ENCODE assay signal across 9 mouse cellular contexts in the genomic region with DNA sequence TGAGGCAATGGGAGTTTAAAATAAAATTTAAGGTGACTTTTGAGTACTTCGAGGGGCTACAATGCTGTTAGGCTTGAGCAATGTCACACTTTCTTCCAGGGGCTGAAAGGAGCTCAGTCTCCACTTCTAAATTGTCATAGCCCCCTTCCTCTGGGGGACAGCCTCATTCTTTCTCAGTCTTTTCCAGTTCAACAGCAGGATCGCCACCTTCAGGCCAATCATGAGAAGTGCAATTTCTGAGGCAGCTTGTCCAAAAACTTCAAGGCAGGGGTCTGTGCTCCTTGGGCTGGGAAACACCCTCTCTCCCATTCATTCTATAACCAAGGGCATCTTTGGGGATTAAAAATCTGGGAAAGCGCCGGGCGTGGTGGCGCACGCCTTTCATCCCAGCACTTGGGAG. TPM values are rescaled to one million over a fixed set of nuclear protein-coding genes. Genes with fewer than 3 reads are reported as not detected.
DNase-seq lines count a peak whose midpoint lies in the region; ATAC-seq lines count a peak whose summit lies in the region.
"Had no signal": no experiment of that assay in that cellular context is flagged by ENCODE, and none has a peak within 500 bp of the region (broad histone marks: within the 10 kb centered on the region; RNA-seq: fewer than 3 reads in every experiment).

No protein-coding gene starts in this region.

- no peak overlapping the region for H3K4me2 ChIP-seq in kidney, embryonic 16.5 days (replicated peaks; ENCODE audit: low read depth, low read length)

- no peaks in the 10 kb centered on the region for H3K9me3 ChIP-seq in kidney, embryonic 16.5 days (ENCODE audit: low read length)
- no peaks in the 10 kb centered on the region for H3K9me3 ChIP-seq in limb, embryonic 10.5 days (replicated peaks)

- DNase-seq in adrenal gland, postnatal 10 days, result peak; percentile 24
- DNase-seq in adrenal gland, postnatal 4 days (ENCODE audit: low spot score in 2 of 2), result no peak
- DNase-seq in kidney, postnatal 4 days, result peak; percentile 29 to 40
- DNase-seq in NIH3T3 (ENCODE audit: low read depth), result peak; percentile 48
- DNase-seq in limb, embryonic 10.5 days (ENCODE audit: low spot score), result no peak
- no peak for DNase-seq in cerebellum, adult 8-10 months
- DNase-seq: cerebellum, adult 11 months had no signal

- no peak overlapping the region for H3K27ac ChIP-seq in kidney, embryonic 16.5 days (ENCODE audit: low read length)
- H3K27ac ChIP-seq in limb, embryonic 10.5 days, result no peak overlapping the region

- H3K36me3 ChIP-seq in kidney, embryonic 16.5 days (ENCODE audit: insufficient read depth, low read length), result no peaks in the 10 kb centered on the region
- H3K36me3 ChIP-seq in limb, embryonic 10.5 days, result no peaks in the 10 kb centered on the region

- no peak overlapping the region for H3K4me3 ChIP-seq in kidney, embryonic 16.5 days (ENCODE audit: low read length)
- H3K4me3 ChIP-seq in limb, embryonic 10.5 days, result no peak overlapping the region

- H3K4me1 ChIP-seq in kidney, embryonic 16.5 days (ENCODE audit: insufficient read depth, low read length), result no peaks in the 10 kb centered on the region
- no peaks in the 10 kb centered on the region for H3K4me1 ChIP-seq in limb, embryonic 10.5 days

- no peak for ATAC-seq in kidney, embryonic 16.5 days (ENCODE audit: low FRiP score, low TSS enrichment)
- peak; percentile 61; the same call in 1 of the 2 replicates for ATAC-seq in megakaryocyte progenitor cell, adult 5-6 weeks (replicated peaks; ENCODE audit: poor library complexity)

- 76% methylated on average over 7 of the region's 7 CpGs for WGBS in kidney, embryonic 16.5 days
- WGBS in limb, embryonic 10.5 days, result 74% methylated on average over 7 of the region's 7 CpGs

- no peaks in the 10 kb centered on the region for H3K27me3 ChIP-seq in kidney, embryonic 16.5 days (ENCODE audit: insufficient read depth, low read length)
- H3K27me3 ChIP-seq in limb, embryonic 10.5 days (ENCODE audit: low read depth, poor library complexity, severe bottlenecking), result no peaks in the 10 kb centered on the region

- H3K9ac ChIP-seq in kidney, embryonic 16.5 days (replicated peaks; ENCODE audit: low read length), result no peak overlapping the region

RNA-seq across cellular contexts. Expression of gene Bptf, which starts 19.9 kb away (rescaled TPM):
- total RNA-seq in adrenal gland, postnatal 10 days (2021), result 10 to 100 TPM; 33.6 to 42.5 TPM
- total RNA-seq in adrenal gland, postnatal 4 days (2021), result 10 to 100 TPM; 51.6 to 55.4 TPM
- 27.7 and 35.2 TPM in 2 replicates for polyA plus RNA-seq in kidney, embryonic 16.5 days (2015; fragmentation: Nextera tagmentation; extraction: Ambion mirVana)
- 58.9 and 63.3 TPM in 2 replicates for total RNA-seq in megakaryocyte progenitor cell, adult 5-6 weeks (2015)
- 36.5 and 43.6 TPM in 2 replicates for total RNA-seq in megakaryocyte progenitor cell, adult 5-6 weeks (2017)
- 33.8 and 38.8 TPM in 2 replicates for polyA plus RNA-seq in limb, embryonic 10.5 days (2016; fragmentation: Nextera tagmentation; extraction: Ambion mirVana)

RNA-seq across cellular contexts. Expression of gene Nol11, which starts 37.4 kb away (rescaled TPM):
- total RNA-seq in adrenal gland, postnatal 10 days (2021), result 10 to 100 TPM; 21.1 to 21.8 TPM
- total RNA-seq in adrenal gland, postnatal 4 days (2021), result 10 to 100 TPM; 27.0 to 27.3 TPM
- 61.3 and 63.0 TPM in 2 replicates for polyA plus RNA-seq in kidney, embryonic 16.5 days (2015; fragmentation: Nextera tagmentation; extraction: Ambion mirVana)
- 70.6 and 78.4 TPM in 2 replicates for total RNA-seq in megakaryocyte progenitor cell, adult 5-6 weeks (2015)
- 51.1 and 64.7 TPM in 2 replicates for total RNA-seq in megakaryocyte progenitor cell, adult 5-6 weeks (2017)
- 74.5 and 77.7 TPM in 2 replicates for polyA plus RNA-seq in limb, embryonic 10.5 days (2016; fragmentation: Nextera tagmentation; extraction: Ambion mirVana)

Comparison
In these comparisons a context has a peak if more than half of its experiments do, and no peak if none do; other contexts are left out.
1. DNase-seq: peak in adrenal gland, postnatal 10 days (single experiment), kidney, postnatal 4 days (2 of 2) and NIH3T3 (single experiment); none in adrenal gland, postnatal 4 days (0 of 2), limb, embryonic 10.5 days (single experiment) and cerebellum, adult 8-10 months (single experiment).